In genomic region chr8:122431694-122432442, GRCm38 (mm10) we compare ENCODE assay signal across 7 mouse cellular contexts. TPM values are rescaled to one million over a fixed set of nuclear protein-coding genes. Genes with fewer than 3 reads are reported as not detected.
DNase-seq lines count a peak whose midpoint lies in the region; ATAC-seq and TF ChIP-seq lines count a peak whose summit lies in the region.

No protein-coding gene starts in this region.

- peak overlapping the region; percentile 18; the same call in 1 of the 2 replicates for H3K9ac ChIP-seq in forebrain, embryonic 15.5 days (replicated peaks)
- peak overlapping the region; percentile 53 for H3K9ac ChIP-seq in kidney, embryonic 15.5 days
- peak overlapping the region; percentile 64; the same call in 1 of the 2 replicates for H3K9ac ChIP-seq in midbrain, embryonic 13.5 days (replicated peaks)

- TF ChIP-seq POLR2A in thymus, adult 2 months (IDR thresholded peaks at IDR 0.05; ENCODE audit: control insufficient read depth, extremely low read depth, insufficient read depth, low read length, poor library complexity): no peak

- no peak for TF ChIP-seq CTCF in thymus, adult 2 months (IDR thresholded peaks at IDR 0.05; ENCODE audit: borderline replicate concordance, control insufficient read depth, extremely low read depth, insufficient read depth, low read length, poor library complexity)

- H3K27ac ChIP-seq in thymus, adult 2 months (ENCODE audit: control insufficient read depth, insufficient read depth, low read length): peak overlapping the region; percentile 82
- no peak overlapping the region for H3K27ac ChIP-seq in forebrain, embryonic 15.5 days (replicated peaks)
- peak overlapping the region; percentile 71 for H3K27ac ChIP-seq in kidney, embryonic 15.5 days
- H3K27ac ChIP-seq in midbrain, embryonic 13.5 days: no peak overlapping the region

- H3K4me3 ChIP-seq in thymus, adult 2 months (ENCODE audit: control insufficient read depth, insufficient read depth, low read length): peak overlapping the region; percentile 98
- peak overlapping the region; percentile 35 for H3K4me3 ChIP-seq in forebrain, embryonic 15.5 days
- H3K4me3 ChIP-seq in kidney, embryonic 15.5 days (replicated peaks): peak overlapping the region; percentile 57
- H3K4me3 ChIP-seq in midbrain, embryonic 13.5 days (replicated peaks): peak overlapping the region; percentile 31

- peak; percentile 46 for DNase-seq in thymus, adult 2 months
- no peak for DNase-seq in thymus, adult 18-20 months
- no peak for DNase-seq in urinary bladder, adult 18-20 months (ENCODE audit: low spot score in 2 of 2)
- DNase-seq in cerebellum, adult 9-10 months: no peak

- peaks cover 53% of the 10 kb centered on the region for H3K4me1 ChIP-seq in thymus, adult 2 months (replicated peaks; ENCODE audit: control insufficient read depth, insufficient read depth, low read length)
- peaks cover 11% of the 10 kb centered on the region for H3K4me1 ChIP-seq in forebrain, embryonic 15.5 days
- peaks cover 42% of the 10 kb centered on the region for H3K4me1 ChIP-seq in kidney, embryonic 15.5 days
- peaks cover 17% of the 10 kb centered on the region for H3K4me1 ChIP-seq in midbrain, embryonic 13.5 days (replicated peaks)

- H3K27me3 ChIP-seq in thymus, adult 2 months (ENCODE audit: control insufficient read depth, insufficient read depth, low read length): no peaks in the 10 kb centered on the region
- no peaks in the 10 kb centered on the region for H3K27me3 ChIP-seq in forebrain, embryonic 15.5 days
- H3K27me3 ChIP-seq in kidney, embryonic 15.5 days: no peaks in the 10 kb centered on the region
- 0 out of 2 replicates have a peak, but pooled peaks cover 10% of the 10 kb centered on the region for H3K27me3 ChIP-seq in midbrain, embryonic 13.5 days

- H3K9me3 ChIP-seq in forebrain, embryonic 15.5 days: no peaks in the 10 kb centered on the region
- H3K9me3 ChIP-seq in kidney, embryonic 15.5 days (replicated peaks): no peaks in the 10 kb centered on the region
- H3K9me3 ChIP-seq in midbrain, embryonic 13.5 days: peaks cover 2% of the 10 kb centered on the region; the same call in 1 of the 2 replicates

- peak overlapping the region; percentile 57 for H3K4me2 ChIP-seq in forebrain, embryonic 15.5 days (replicated peaks)
- H3K4me2 ChIP-seq in kidney, embryonic 15.5 days: peak overlapping the region; percentile 77
- peak overlapping the region; percentile 62 for H3K4me2 ChIP-seq in midbrain, embryonic 13.5 days (replicated peaks)

- no peak for ATAC-seq in forebrain, embryonic 15.5 days (replicated peaks)
- ATAC-seq in kidney, embryonic 15.5 days (replicated peaks; ENCODE audit: low FRiP score): peak; percentile 31
- 0 out of 2 replicates have a peak, but pooled peaks have one; percentile 18 for ATAC-seq in midbrain, embryonic 13.5 days

- 11% methylated on average over 18 of the region's 18 CpGs for WGBS in thymus, adult 2 months
- 38% methylated on average over 18 of the region's 18 CpGs for WGBS in forebrain, embryonic 15.5 days
- 28% methylated on average over 18 of the region's 18 CpGs for WGBS in kidney, embryonic 15.5 days
- WGBS in midbrain, embryonic 13.5 days: 41% methylated on average over 18 of the region's 18 CpGs

- 0 out of 2 replicates have a peak, but pooled peaks cover 3% of the 10 kb centered on the region for H3K36me3 ChIP-seq in thymus, adult 2 months (ENCODE audit: control insufficient read depth, insufficient read depth, low read length)
- H3K36me3 ChIP-seq in forebrain, embryonic 15.5 days: peaks cover 26% of the 10 kb centered on the region
- H3K36me3 ChIP-seq in kidney, embryonic 15.5 days: peaks cover 30% of the 10 kb centered on the region
- peaks cover 38% of the 10 kb centered on the region for H3K36me3 ChIP-seq in midbrain, embryonic 13.5 days

RNA-seq across cellular contexts. Expression of gene Cyba, which starts 0.9 kb away (rescaled TPM):
- 671 and 705 TPM in 2 replicates for polyA plus RNA-seq in thymus, adult 2 months (2012; rRNA removed)
- 30.1 and 32.8 TPM in 2 replicates for polyA plus RNA-seq in forebrain, embryonic 15.5 days (2015; fragmentation: Nextera tagmentation; extraction: Ambion mirVana)
- 310 and 320 TPM in 2 replicates for polyA plus RNA-seq in kidney, embryonic 15.5 days (2015; fragmentation: Nextera tagmentation; extraction: Ambion mirVana)
- polyA plus RNA-seq in midbrain, embryonic 13.5 days (2015; fragmentation: Nextera tagmentation; extraction: Ambion mirVana): 30.7 and 33.8 TPM in 2 replicates

RNA-seq across cellular contexts. Expression of gene Il17c, which starts 10.0 kb away (rescaled TPM):
- polyA plus RNA-seq in thymus, adult 2 months (2012; rRNA removed): 0.47 and 1.4 TPM in 2 replicates
- polyA plus RNA-seq in forebrain, embryonic 15.5 days (2015; fragmentation: Nextera tagmentation; extraction: Ambion mirVana): not detected in 2 replicates
- not detected in 2 replicates for polyA plus RNA-seq in kidney, embryonic 15.5 days (2015; fragmentation: Nextera tagmentation; extraction: Ambion mirVana)
- not detected in 2 replicates for polyA plus RNA-seq in midbrain, embryonic 13.5 days (2015; fragmentation: Nextera tagmentation; extraction: Ambion mirVana)

RNA-seq across cellular contexts. Expression of gene Mvd, which starts 11.4 kb away (rescaled TPM):
- 25.0 and 26.2 TPM in 2 replicates for polyA plus RNA-seq in thymus, adult 2 months (2012; rRNA removed)
- polyA plus RNA-seq in forebrain, embryonic 15.5 days (2015; fragmentation: Nextera tagmentation; extraction: Ambion mirVana): 50.3 and 51.7 TPM in 2 replicates
- 32.7 and 37.5 TPM in 2 replicates for polyA plus RNA-seq in kidney, embryonic 15.5 days (2015; fragmentation: Nextera tagmentation; extraction: Ambion mirVana)
- 45.9 and 47.5 TPM in 2 replicates for polyA plus RNA-seq in midbrain, embryonic 13.5 days (2015; fragmentation: Nextera tagmentation; extraction: Ambion mirVana)

RNA-seq across cellular contexts. Expression of gene Snai3, which starts 28.7 kb away (rescaled TPM):
- polyA plus RNA-seq in thymus, adult 2 months (2012; rRNA removed): 47.1 and 51.1 TPM in 2 replicates
- polyA plus RNA-seq in forebrain, embryonic 15.5 days (2015; fragmentation: Nextera tagmentation; extraction: Ambion mirVana): not detected in 2 replicates
- 0.34 and 0.78 TPM in 2 replicates for polyA plus RNA-seq in kidney, embryonic 15.5 days (2015; fragmentation: Nextera tagmentation; extraction: Ambion mirVana)
- not detected in 2 replicates for polyA plus RNA-seq in midbrain, embryonic 13.5 days (2015; fragmentation: Nextera tagmentation; extraction: Ambion mirVana)

RNA-seq across cellular contexts. Expression of gene Rnf166, which starts 44.0 kb away (rescaled TPM):
- 273 and 296 TPM in 2 replicates for polyA plus RNA-seq in thymus, adult 2 months (2012; rRNA removed)
- polyA plus RNA-seq in forebrain, embryonic 15.5 days (2015; fragmentation: Nextera tagmentation; extraction: Ambion mirVana): 40.2 and 44.8 TPM in 2 replicates
- 37.7 and 39.8 TPM in 2 replicates for polyA plus RNA-seq in kidney, embryonic 15.5 days (2015; fragmentation: Nextera tagmentation; extraction: Ambion mirVana)
- polyA plus RNA-seq in midbrain, embryonic 13.5 days (2015; fragmentation: Nextera tagmentation; extraction: Ambion mirVana): 37.8 and 38.1 TPM in 2 replicates

Comparison
In these comparisons a context has a peak if more than half of its experiments do, and no peak if none do; other contexts are left out.
1. H3K27ac ChIP-seq: peak in thymus, adult 2 months (single experiment) and kidney, embryonic 15.5 days (single experiment); none in forebrain, embryonic 15.5 days (single experiment) and midbrain, embryonic 13.5 days (single experiment).
2. H3K4me3 ChIP-seq: peak in every context shown above with its lines; median percentile 98 in thymus, adult 2 months; 57 in kidney, embryonic 15.5 days; 35 in forebrain, embryonic 15.5 days; 31 in midbrain, embryonic 13.5 days.
3. Peak in every context shown above with its lines, with median percentiles within 50 percentile points of each other: H3K4me2 ChIP-seq and H3K9ac ChIP-seq.